Mouse (Mus musculus): ENCODE results near the gene Rpl27.

GRCm38 (mm10) chr11:101454702-101455101 is 12.6 kb downstream of the Rpl27 start:
- TF ChIP-seq CHD2 (IDR thresholded peaks at IDR 0.05; ENCODE audit: low read depth, low read length): no peak
- no peak for TF ChIP-seq ZC3H11A (IDR thresholded peaks at IDR 0.05; ENCODE audit: borderline replicate concordance, low read depth, low read length)
- no peak for TF ChIP-seq HCFC1 (IDR thresholded peaks at IDR 0.05; ENCODE audit: borderline replicate concordance, insufficient read depth, low read length)
- no peak for TF ChIP-seq MAFK (IDR thresholded peaks at IDR 0.05; ENCODE audit: insufficient read depth, low read depth, low read length)
- no peak for TF ChIP-seq ZNF384 (IDR thresholded peaks at IDR 0.05; ENCODE audit: low read depth, low read length)
